Mouse (Mus musculus) neural tube, embryonic 15.5 days (tissue): ENCODE measurements around the gene Olfr1510. TPM values are rescaled to one million over a fixed set of nuclear protein-coding genes. Genes with fewer than 3 reads are reported as not detected.

Experiments
- polyA plus RNA-seq: library from polyadenylated mRNA; unstranded; fragments of >200 nt; fragmentation: Nextera tagmentation; extraction: Ambion mirVana; gene quantifications from 2 replicates; pipeline ENCODE4 v1.2.1, GENCODE M21; 2015

The Olfr1510 gene
- polyA plus RNA-seq, 1 experiment from 2014 or later = not detected

Other genes starting within 250 kb of the Olfr1510 start
- gene Supt16, start 217.0 kb downstream of the Olfr1510 start, polyA plus RNA-seq = 36.8 and 45.9 TPM in 2 replicates
- gene Chd8, start 156.6 kb downstream of the Olfr1510 start, polyA plus RNA-seq = 30.0 and 30.5 TPM in 2 replicates
- gene Tox4, start 135.2 kb downstream of the Olfr1510 start, polyA plus RNA-seq = 51.0 and 52.5 TPM in 2 replicates
- gene Rab2b, start 134.8 kb downstream of the Olfr1510 start, polyA plus RNA-seq = 47.5 and 50.0 TPM in 2 replicates
- gene Mettl3, start 109.2 kb downstream of the Olfr1510 start, polyA plus RNA-seq = 44.9 and 47.9 TPM in 2 replicates
- gene Sall2, start 85.6 kb downstream of the Olfr1510 start, polyA plus RNA-seq = 40.0 and 41.6 TPM in 2 replicates
- not detected in 2 replicates for gene Olfr1513, start 58.0 kb downstream of the Olfr1510 start, polyA plus RNA-seq
- 0.09 and 0.13 TPM in 2 replicates for gene Olfr1512, start 35.2 kb downstream of the Olfr1510 start, polyA plus RNA-seq
- gene Olfr1511, start 17.0 kb downstream of the Olfr1510 start, polyA plus RNA-seq = 0.28 and 0.31 TPM in 2 replicates
- gene Olfr1509, start 28.6 kb upstream of the Olfr1510 start, polyA plus RNA-seq = not detected in 2 replicates
- gene Olfr1508, start 53.1 kb upstream of the Olfr1510 start, polyA plus RNA-seq = 0.03 TPM in 1 of 2 replicates, not detected in the other
- not detected in 2 replicates for gene Olfr1507, start 81.4 kb upstream of the Olfr1510 start, polyA plus RNA-seq